Mouse (Mus musculus): ENCODE results near the gene Gbp5. TPM values are rescaled to one million over a fixed set of nuclear protein-coding genes. Genes with fewer than 3 reads are reported as not detected.

Gene Gbp5
- 2.4 TPM for polyA plus RNA-seq (2015; fragmentation: Illumina TruSeq; extraction: RNeasy Lipid Tissue Mini Kit (QIAGEN cat#74804); ENCODE audit: insufficient read depth, low read depth, low replicate concordance)

DNA sequence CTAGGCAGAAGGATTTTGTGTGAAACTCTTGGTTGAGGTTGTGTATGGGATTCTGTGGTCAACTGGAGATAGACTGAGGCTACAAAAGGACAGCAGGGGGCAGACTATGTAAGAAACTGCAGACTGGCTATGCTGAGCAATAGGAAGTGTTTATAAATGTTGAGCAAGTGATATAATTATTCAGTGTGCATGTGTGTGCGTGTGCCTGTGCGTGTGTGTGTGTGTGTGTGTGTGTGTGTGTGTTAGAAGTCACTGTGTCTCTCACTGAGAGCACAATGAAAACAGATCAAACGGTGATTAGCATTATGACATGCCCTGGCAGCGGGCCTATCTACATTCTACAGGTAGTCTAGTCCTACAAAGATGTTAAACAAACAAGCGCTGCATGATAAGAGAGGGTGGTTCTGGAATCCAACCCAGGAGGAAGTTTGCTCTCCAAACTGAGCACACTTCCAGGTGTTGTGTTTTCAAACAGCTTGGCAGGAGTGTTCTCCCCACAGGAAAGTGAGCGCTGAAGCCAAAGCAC, at the start of gene Gbp5:
Gene Gbp5 (plus strand): TSS at position 443 of the 526 bp plus-strand sequence.

DNA sequence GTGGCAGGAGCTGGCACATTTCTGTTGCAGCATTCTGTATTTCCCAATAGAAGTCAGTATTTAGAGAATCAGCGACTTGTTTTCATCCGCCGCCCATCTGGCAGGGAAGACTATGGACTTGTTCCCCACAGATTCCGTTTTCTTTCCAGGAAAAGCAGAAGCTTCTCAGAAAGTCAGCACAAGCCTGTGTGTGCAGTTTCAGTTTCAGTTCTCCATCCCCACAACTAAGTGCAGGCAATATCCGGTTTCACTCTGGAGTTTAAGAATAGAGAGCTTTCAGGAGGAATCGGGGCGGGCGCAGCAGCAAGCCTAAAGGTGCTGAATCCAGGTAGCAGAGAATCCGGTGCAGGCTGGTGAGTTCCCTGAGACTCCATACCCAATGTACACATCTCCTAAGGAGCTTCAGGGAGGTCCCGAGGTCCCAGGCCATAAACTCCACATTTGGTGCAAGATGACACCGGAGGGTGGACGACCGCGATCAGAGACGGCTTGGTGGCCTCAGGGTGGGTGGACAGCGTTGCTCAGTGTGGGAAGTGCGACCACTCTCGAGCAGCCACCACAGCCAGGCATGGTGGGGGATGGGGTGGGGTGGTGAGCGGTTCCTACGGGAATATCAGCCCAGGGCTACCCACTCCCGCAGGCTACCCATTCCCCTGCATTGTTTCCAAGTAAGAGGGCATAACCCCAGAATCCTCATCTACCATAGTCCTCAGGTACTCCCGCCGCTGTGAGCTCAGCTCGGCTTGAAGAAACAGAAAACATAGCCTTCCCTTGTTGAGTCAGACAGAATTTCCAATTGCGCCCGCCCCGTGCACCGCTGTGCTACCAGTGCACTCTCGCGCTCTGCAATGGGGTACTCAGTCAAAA, 36.5 kb downstream of the Gbp5 start, which contains the start of gene Gbp7:
Gene Gbp7 (plus strand): TSS at position 256 of the 867 bp plus-strand sequence.

DNA sequence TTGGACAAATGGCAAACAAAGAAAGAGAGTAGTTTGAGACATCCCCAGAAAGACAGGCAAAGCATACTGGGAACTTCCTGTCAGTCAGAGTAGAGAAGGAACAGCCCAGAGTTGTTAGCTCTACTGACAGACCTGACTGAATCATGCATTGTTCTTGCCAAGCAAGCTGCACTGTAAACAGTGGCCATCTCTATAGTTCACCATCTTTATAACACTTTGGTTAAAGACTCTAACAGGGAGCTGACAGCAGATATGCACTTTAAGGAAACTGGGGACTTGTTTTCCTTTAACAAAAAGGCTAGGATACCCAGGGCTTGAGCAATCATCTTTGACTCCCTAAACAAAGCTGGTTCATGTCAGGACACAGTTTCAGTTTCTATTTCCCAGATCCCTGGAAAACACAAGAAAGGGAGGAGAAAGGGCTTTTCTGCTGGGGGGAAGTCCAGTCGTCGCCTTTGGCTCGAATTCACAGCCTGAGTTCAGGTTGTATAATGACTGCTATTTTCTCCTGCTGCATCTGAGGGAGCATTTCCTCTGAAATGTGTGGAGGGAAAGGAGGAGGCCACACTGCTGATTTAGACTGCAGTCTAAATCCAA, 66.0 kb downstream of the Gbp5 start, which contains the start of gene Gbp3:
Gene Gbp3 (plus strand): TSS at position 395 of the 597 bp plus-strand sequence.

Other genes starting within 250 kb of the Gbp5 start
- 8.6 TPM for gene Pdlim5, start 98.3 kb upstream of the Gbp5 start, polyA plus RNA-seq (2015; fragmentation: Illumina TruSeq; extraction: RNeasy Lipid Tissue Mini Kit (QIAGEN cat#74804); ENCODE audit: insufficient read depth, low read depth, low replicate concordance)
- 4.0 TPM for gene Gbp7, start 36.4 kb downstream of the Gbp5 start, polyA plus RNA-seq (2015; fragmentation: Illumina TruSeq; extraction: RNeasy Lipid Tissue Mini Kit (QIAGEN cat#74804); ENCODE audit: insufficient read depth, low read depth, low replicate concordance)
- gene Gbp3, start 66.0 kb downstream of the Gbp5 start, polyA plus RNA-seq (2015; fragmentation: Illumina TruSeq; extraction: RNeasy Lipid Tissue Mini Kit (QIAGEN cat#74804); ENCODE audit: insufficient read depth, low read depth, low replicate concordance): 7.6 TPM
- gene Gbp2b, start 100.9 kb downstream of the Gbp5 start, polyA plus RNA-seq (2015; fragmentation: Illumina TruSeq; extraction: RNeasy Lipid Tissue Mini Kit (QIAGEN cat#74804); ENCODE audit: insufficient read depth, low read depth, low replicate concordance): 0.28 TPM
- 18.0 TPM for gene Gbp2, start 126.6 kb downstream of the Gbp5 start, polyA plus RNA-seq (2015; fragmentation: Illumina TruSeq; extraction: RNeasy Lipid Tissue Mini Kit (QIAGEN cat#74804); ENCODE audit: insufficient read depth, low read depth, low replicate concordance)
- 7.4 TPM for gene Kyat3, start 207.1 kb downstream of the Gbp5 start, polyA plus RNA-seq (2015; fragmentation: Illumina TruSeq; extraction: RNeasy Lipid Tissue Mini Kit (QIAGEN cat#74804); ENCODE audit: insufficient read depth, low read depth, low replicate concordance)